Mouse (Mus musculus) embryonic stem cell, embryonic (primary cell): ENCODE measurements around the gene Eapp.
"Not testable (repeated sequence)": the region's sequence is repeated elsewhere in the genome, so short reads cannot be mapped to it uniquely, and the experiment has no call there.

ENCODE experiments used
- CTCF ChIA-PET, 4 experiments: fragments of 300-600 bp in 2 of 4; fragments of 350-600 bp in 2 of 4; sonication (Branson Sonifier 250); formaldehyde crosslinking; loops; one replicate each; lab custom pipeline; 2022; ENCODE audit warnings: inconsistent platforms in 2 of 4; lab: Charles Lee
- POLR2A ChIA-PET, 4 experiments: fragments of 300-600 bp in 2 of 4; fragments of 350-600 bp in 2 of 4; sonication (Branson Sonifier 250); formaldehyde crosslinking; loops; one replicate each; lab custom pipeline; 2022; ENCODE audit warnings: antibody characterized with exemption in 4 of 4, inconsistent platforms in 1 of 4; lab: Charles Lee

Gene Eapp

GRCm38 (mm10) chr12:54695511-54696241 lies at the start of gene Eapp:
Gene Eapp, minus strand, starts transcription at chr12:54695897.
- POLR2A ChIA-PET: interaction anchor here (0.5 to 5.6 kb wide), 55 partner anchors 9 to 1804 kb away, joined by 3 to 53 read pairs (median 4); partner anchors contain the start of genes Sptssa (in 3 of the 4), Brms1l (in 1 of the 4), Cfl2 (in 1 of the 4) and Egln3 (in 1 of the 4)
- CTCF ChIA-PET: interaction anchor here in 3 of 4 experiments (0.6 to 1.0 kb wide), 4 partner anchors 20 to 268 kb away, joined by 3 to 4 read pairs (median 3); no protein-coding TSS in a partner anchor

- POLR2A ChIA-PET, CTCF ChIA-PET: not testable (repeated sequence)
Observed at GRCm38 (mm10) chr12:54738661-54739243, 43.1 kb upstream of the Eapp start.

GRCm38 (mm10) chr12:54737891-54738660 lies 42.4 kb upstream of the Eapp start:
- CTCF ChIA-PET, POLR2A ChIA-PET: not testable (repeated sequence)

- CTCF ChIA-PET, POLR2A ChIA-PET: not testable (repeated sequence)
Observed at GRCm38 (mm10) chr12:54734307-54735131, 38.8 kb upstream of the Eapp start.

- CTCF ChIA-PET: not testable (repeated sequence)
- POLR2A ChIA-PET: interaction anchor here in 1 of 4 experiments (0.6 kb wide), 1 partner anchor 763 kb away, joined by 4 read pairs; no protein-coding TSS in a partner anchor
Observed at GRCm38 (mm10) chr12:54729140-54730059, 33.7 kb upstream of the Eapp start.

GRCm38 (mm10) chr12:54718871-54719786 lies 23.4 kb upstream of the Eapp start:
- POLR2A ChIA-PET: interaction anchor here in 2 of 4 experiments (1.0 to 2.0 kb wide), 2 partner anchors 23 kb away, joined by 5 to 11 read pairs; partner anchors contain the start of gene Eapp (in 1 of the 2)
- CTCF ChIA-PET: not testable (repeated sequence)

GRCm38 (mm10) chr12:54717516-54717915 lies 21.8 kb upstream of the Eapp start:
- POLR2A ChIA-PET: interaction anchor here in 2 of 4 experiments (0.5 kb wide), 2 partner anchors 14 to 20 kb away, joined by 3 read pairs; no protein-coding TSS in a partner anchor

GRCm38 (mm10) chr12:54713822-54714626 lies 18.3 kb upstream of the Eapp start:
- POLR2A ChIA-PET, CTCF ChIA-PET: not testable (repeated sequence)

More at GRCm38 (mm10) chr12:54717516-54717915, 21.8 kb upstream of the Eapp start:
- CTCF ChIA-PET: not testable (repeated sequence)

- POLR2A ChIA-PET: not testable (repeated sequence)
Observed at GRCm38 (mm10) chr12:54710494-54710879, 14.8 kb upstream of the Eapp start.

GRCm38 (mm10) chr12:54709691-54710493 lies 14.2 kb upstream of the Eapp start:
- CTCF ChIA-PET, POLR2A ChIA-PET: not testable (repeated sequence)

More at GRCm38 (mm10) chr12:54710494-54710879, 14.8 kb upstream of the Eapp start:
- CTCF ChIA-PET: not testable (repeated sequence)

GRCm38 (mm10) chr12:54699394-54699793 lies 3.7 kb upstream of the Eapp start:
- POLR2A ChIA-PET: interaction anchor here in 3 of 4 experiments (0.8 to 4.7 kb wide), 11 partner anchors 13 to 383 kb away, joined by 3 to 44 read pairs (median 3); no protein-coding TSS in a partner anchor
- CTCF ChIA-PET: interaction anchor here in 1 of 4 experiments (0.6 kb wide), 1 partner anchor 508 kb away, joined by 3 read pairs; no protein-coding TSS in a partner anchor

- CTCF ChIA-PET: no interaction called here
Observed at GRCm38 (mm10) chr12:54697791-54698250, 2.1 kb upstream of the Eapp start.

GRCm38 (mm10) chr12:54697003-54697597 lies 1.4 kb upstream of the Eapp start:
- ChIA-PET POLR2A (interaction anchor here (0.6 to 5.6 kb wide), 41 partner anchors 10 to 1846 kb away, joined by 3 to 53 read pairs (median 4); partner anchors contain the start of genes Sptssa (in 2 of the 4), Cfl2 (in 1 of the 4) and Gm20403 (in 1 of the 4)), CTCF (no interaction called here)

More at GRCm38 (mm10) chr12:54697791-54698250, 2.1 kb upstream of the Eapp start:
- POLR2A ChIA-PET: interaction anchor here (0.6 to 5.6 kb wide), 19 partner anchors 11 to 697 kb away, joined by 3 to 53 read pairs (median 4); partner anchors contain the start of genes Sptssa (in 2 of the 4), 2700097O09Rik (in 1 of the 4), Cfl2 (in 1 of the 4) and Srp54a (in 1 of the 4)
